Mouse (Mus musculus): ENCODE results near the gene Pgap1. TPM values are rescaled to one million over a fixed set of nuclear protein-coding genes. Genes with fewer than 3 reads are reported as not detected.

Pgap1 gene
- polyA plus RNA-seq, 1 experiment from 2014 or later, result 26.9 TPM

GRCm38 (mm10) chr1:54439080-54439476, 118.4 kb downstream of the Pgap1 start:
- peak overlapping the region; percentile 81 for H3K4me3 ChIP-seq (ENCODE audit: low read depth, low read length)
- WGBS, result 55% methylated on average over 3 of the region's 3 CpGs
- no peaks in the 10 kb centered on the region for H3K27me3 ChIP-seq (ENCODE audit: control insufficient read depth, insufficient read depth, low read length)
- H3K36me3 ChIP-seq (ENCODE audit: control insufficient read depth, insufficient read depth, low read length), result no peaks in the 10 kb centered on the region
- no peak overlapping the region for H3K27ac ChIP-seq (ENCODE audit: low read length)
- peak overlapping the region; percentile 64 for H3K4me2 ChIP-seq (replicated peaks; ENCODE audit: low read depth, low read length)
- no peaks in the 10 kb centered on the region for H3K4me1 ChIP-seq (ENCODE audit: control insufficient read depth, insufficient read depth, low read length)
- no peak for ATAC-seq (ENCODE audit: insufficient number of reproducible peaks, insufficient read depth, low FRiP score, low read depth)
- no peaks in the 10 kb centered on the region for H3K9me3 ChIP-seq (ENCODE audit: control insufficient read depth, low read depth, low read length)
- peak overlapping the region; percentile 82; the same call in 1 of the 2 replicates for H3K9ac ChIP-seq (replicated peaks; ENCODE audit: low read depth, low read length)

GRCm38 (mm10) chr1:54438340-54439079, 119.0 kb downstream of the Pgap1 start, which contains the start of gene Gtf3c3:
TSS of gene Gtf3c3 (minus strand) at chr1:54438971.
- Histone ChIP-seq H3K4me3 (ENCODE audit: low read depth, low read length) (peak within 1 kb of the TSS; percentile 81), H3K27me3 (ENCODE audit: control insufficient read depth, insufficient read depth, low read length) (no peaks in the 10 kb centered on the region), H3K4me2 (replicated peaks; ENCODE audit: low read depth, low read length) (peak within 1 kb of the TSS; percentile 64), H3K36me3 (ENCODE audit: control insufficient read depth, insufficient read depth, low read length) (no peaks in the 10 kb centered on the region), H3K9ac (replicated peaks; ENCODE audit: low read depth, low read length) (peak within 1 kb of the TSS; percentile 82), H3K27ac (ENCODE audit: low read length) (no peak within 1 kb of the TSS), H3K9me3 (ENCODE audit: control insufficient read depth, low read depth, low read length) (no peaks in the 10 kb centered on the region), H3K4me1 (ENCODE audit: control insufficient read depth, insufficient read depth, low read length) (no peaks in the 10 kb centered on the region)
- 2% methylated on average over 38 of the region's 39 CpGs for WGBS
- peak; percentile 98 for ATAC-seq (ENCODE audit: insufficient number of reproducible peaks, insufficient read depth, low FRiP score, low read depth)

Other genes starting within 250 kb of the Pgap1 start
- 26.8 and 27.5 TPM in 2 replicates for gene Gtf3c3, start 118.7 kb downstream of the Pgap1 start, polyA plus RNA-seq (2014; fragmentation: Nextera tagmentation; extraction: Ambion mirVana)

All from stomach, embryonic 14.5 days (tissue).